Mouse (Mus musculus) left cerebral cortex, postnatal 25 days (tissue): ENCODE data around the gene Lmnb2. TPM values are rescaled to one million over a fixed set of nuclear protein-coding genes. Genes with fewer than 3 reads are reported as not detected.

Experiments
- DNase-seq, 2 experiments: peaks; one replicate each; pipeline ENCODE4 v3.0.0; 2022; ENCODE audit warnings: low spot score in 2 of 2, mixed read lengths in 1 of 2
- intact Hi-C: fragments of 180-260 bp; cut with DNase I; formaldehyde crosslinking; loops from one replicate; pipeline ENCODE4 v1.15.1; 2025
- total RNA-seq, 2 experiments: library from RNA; stranded (reverse); gene quantifications; 2 replicates each; pipeline ENCODE4 v1.2.3; 2021

The Lmnb2 gene
- total RNA-seq, 2 experiments from 2014 or later = 15.1 to 18.9 TPM

DNA sequence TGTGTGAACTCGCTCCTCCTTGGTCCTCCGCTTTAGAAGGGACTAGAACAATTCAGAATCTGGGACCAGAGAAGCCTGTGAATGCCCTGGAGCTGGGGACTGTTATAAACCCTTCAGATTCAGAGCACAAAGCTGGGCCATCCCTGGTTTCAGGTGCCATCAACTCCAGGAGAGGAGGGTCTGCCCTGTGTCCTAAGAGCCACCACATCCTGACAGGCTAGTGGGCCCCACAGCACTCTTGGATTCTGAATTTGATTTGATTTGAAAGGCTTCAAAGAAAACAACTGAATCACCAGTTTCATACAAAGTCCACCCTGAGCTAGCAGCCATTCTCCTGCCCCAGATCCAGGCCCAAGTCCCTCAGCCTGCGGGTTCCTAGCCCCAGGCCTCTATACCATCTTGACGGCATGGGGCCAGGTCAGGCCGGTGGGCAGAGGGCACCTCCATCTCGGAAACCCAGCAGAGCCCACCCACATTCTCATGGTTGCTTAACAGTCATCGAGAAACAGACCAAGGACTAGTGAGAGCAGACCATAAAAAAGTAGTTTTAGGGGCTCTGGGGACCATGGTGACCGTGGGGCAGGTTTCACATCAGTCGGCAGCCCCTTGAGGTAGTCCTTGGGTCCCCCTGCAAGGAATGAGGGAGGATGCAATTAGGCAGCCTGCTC is 15.6 kb downstream of the Lmnb2 start:
- no peak for DNase-seq
- intact Hi-C loops = no loop called here

DNA sequence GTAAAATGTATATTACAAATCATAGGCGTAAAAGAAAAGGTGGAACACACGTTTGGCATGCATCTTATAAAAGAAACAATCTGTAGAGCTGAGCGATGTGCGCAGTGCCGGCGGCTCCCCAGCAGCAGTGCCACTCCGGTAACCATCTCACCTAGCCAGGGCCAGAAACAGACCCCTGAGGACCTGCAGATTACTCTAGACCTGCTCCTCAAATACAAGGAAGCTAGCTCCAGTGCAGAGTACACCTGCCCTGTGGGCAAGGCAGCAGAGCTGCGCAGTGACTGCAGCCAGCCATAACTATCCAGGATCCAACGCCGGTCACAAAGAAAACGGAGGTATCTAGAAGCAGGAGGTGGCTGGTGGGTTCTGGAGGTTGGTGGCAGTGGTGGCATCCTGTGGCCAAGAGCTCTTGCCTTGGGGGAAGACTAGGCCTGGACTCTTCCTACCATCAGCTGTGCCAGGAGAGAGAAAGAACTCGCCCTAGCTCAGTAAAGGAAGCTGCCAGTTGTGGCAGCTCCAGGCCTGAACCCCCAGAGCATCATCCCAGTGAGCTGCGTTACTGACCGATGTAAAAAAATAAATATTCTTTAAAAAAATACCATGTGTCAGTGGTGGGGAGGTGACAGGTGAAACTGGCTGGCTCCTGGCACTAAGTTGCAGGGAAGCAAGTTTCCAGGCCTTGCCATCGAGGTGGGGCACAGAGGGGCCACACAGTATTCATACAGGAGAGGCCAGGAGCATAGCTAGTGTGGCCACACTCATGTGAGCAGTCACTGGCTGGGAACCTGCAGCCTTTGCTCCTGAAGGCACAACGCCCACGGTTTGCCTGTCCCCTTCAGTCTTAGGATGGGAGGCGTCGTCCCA is 16.4 kb downstream of the Lmnb2 start:
- no peak for DNase-seq
- intact Hi-C loops = no loop called here

DNA sequence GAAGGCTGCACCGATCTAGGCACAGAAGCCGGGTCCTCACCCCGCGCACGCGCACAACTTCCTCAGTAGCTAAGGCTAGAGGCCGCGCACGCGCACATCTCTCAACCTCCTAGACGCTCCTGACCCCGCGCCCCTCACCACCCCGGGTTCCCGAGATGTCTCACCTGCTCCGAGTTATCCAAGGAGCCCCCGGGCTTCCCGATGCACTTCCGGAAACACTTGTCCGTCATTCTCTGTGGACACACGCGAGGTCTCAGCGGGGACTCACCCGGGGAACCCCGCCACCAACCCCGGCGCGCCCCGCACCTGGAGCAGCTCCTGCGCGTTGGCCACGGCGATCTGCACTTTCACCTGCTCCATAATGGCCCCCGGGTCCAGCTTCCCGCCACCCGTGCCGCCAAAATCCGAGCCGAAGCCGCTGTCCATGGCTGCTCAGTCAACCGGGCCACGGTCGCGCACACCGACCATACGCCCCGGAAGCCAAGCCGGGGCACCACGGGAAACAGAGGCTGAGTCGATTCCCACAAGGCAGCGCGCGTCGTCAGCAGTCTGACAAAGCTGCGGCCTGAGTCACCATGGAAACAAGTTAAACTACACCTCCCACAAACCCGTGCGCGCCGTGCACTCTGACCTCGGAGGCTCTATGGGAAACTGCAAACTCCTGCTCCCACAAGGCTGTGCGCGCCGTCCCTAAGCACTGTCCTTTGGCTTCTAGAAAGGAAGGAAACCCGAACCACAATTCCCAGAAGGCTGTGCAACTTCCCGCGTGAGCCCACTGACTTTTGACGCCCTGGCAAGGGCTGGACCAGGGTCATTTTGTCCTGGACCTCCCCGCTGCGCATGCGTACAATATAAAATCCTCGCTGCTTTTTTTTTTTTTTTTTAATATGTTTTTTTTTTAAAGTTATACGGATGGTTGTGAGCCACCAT is 17.5 kb downstream of the Lmnb2 start, which contains the start of gene Timm13:
Gene Timm13 (minus strand): TSS at position 652 of the 930 bp plus-strand sequence.
- peak; percentile 99 to 100 for DNase-seq
- intact Hi-C loops = no loop called here

DNA sequence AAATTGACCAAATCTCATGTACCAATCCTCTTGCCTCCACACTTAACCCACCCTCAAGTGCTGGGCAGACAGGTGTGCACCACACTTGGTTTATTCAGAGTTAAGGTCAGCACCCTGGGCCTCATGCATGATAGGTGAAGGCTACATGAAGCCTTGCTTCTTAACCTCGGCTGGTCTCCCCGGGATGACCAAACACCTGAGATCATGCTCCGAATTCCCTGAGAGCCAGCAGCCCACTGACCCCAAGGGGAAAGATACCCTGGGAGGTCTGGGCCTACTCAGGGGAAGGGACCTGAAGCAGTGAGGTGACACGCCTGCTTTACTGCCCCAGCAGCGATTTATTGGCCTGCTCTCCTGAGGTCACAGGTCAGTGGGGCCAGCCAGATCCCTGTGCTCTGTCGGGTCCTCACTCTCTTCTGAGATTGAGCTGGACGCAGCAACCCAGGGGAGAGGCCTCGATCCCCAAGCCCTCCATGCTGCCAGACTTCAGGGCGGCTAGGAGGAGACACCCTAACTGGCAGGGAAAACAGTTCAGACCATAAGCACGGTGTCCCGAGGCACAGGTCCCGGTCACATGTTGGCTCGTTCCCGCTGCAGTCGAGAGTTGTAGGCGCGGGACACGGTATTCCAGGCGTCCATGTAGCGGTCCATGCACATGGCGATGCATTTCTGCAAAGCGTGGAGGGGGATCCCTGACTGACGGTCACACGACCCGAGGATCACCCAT is 18.3 kb downstream of the Lmnb2 start:
- intact Hi-C loops = no loop called here
- DNase-seq = no peak

DNA sequence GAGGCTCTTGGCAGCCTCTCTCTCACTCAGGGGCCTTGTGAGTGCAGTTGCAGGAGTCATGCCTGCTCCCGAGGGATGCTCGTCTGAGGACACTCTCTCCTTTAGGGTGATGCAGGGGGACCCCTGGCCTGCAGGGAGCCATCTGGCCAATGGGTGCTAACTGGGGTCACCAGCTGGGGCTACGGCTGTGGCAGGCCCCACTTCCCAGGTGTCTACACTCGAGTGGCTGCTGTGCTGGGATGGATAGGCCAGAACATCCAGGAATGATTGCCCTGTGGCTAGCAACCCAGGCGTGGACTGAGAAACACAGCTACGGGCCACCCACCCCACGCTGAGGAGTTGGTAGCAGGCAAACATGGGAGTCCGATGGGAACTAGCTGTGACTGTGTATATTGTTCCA is 19.0 kb downstream of the Lmnb2 start:
- intact Hi-C loops = no loop called here

DNA sequence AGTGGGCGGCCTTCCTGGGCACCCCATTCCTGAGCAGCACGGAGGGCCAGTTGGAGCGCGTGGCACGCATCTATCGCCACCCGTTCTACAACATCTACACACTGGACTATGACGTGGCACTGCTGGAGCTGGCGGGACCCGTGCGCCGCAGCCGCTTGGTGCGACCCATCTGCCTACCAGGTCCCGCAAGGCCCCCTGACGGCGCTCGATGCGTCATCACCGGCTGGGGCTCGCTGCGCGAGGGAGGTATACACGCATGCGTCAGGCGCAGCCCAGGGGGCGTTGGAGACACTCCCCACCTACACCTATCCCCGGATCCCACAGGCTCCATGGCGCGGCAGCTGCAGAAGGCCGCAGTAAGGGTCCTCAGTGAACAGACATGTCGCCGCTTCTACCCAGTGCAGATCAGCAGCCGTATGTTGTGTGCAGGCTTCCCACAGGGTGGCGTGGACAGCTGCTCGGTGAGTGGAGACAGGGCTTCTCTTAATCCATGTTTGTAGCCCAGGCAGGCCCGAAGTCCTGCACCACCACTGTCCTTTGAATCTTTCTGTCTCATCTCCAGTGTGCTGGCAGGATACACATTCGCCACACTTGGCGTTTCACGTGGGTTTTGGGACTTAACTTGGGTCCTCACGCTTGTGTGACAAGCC is 20.1 kb downstream of the Lmnb2 start:
- DNase-seq = peak; percentile 73 to 81
- intact Hi-C loops = no loop called here

More for the DNA sequence above, 19.0 kb downstream of the Lmnb2 start:
- no peak for DNase-seq

DNA sequence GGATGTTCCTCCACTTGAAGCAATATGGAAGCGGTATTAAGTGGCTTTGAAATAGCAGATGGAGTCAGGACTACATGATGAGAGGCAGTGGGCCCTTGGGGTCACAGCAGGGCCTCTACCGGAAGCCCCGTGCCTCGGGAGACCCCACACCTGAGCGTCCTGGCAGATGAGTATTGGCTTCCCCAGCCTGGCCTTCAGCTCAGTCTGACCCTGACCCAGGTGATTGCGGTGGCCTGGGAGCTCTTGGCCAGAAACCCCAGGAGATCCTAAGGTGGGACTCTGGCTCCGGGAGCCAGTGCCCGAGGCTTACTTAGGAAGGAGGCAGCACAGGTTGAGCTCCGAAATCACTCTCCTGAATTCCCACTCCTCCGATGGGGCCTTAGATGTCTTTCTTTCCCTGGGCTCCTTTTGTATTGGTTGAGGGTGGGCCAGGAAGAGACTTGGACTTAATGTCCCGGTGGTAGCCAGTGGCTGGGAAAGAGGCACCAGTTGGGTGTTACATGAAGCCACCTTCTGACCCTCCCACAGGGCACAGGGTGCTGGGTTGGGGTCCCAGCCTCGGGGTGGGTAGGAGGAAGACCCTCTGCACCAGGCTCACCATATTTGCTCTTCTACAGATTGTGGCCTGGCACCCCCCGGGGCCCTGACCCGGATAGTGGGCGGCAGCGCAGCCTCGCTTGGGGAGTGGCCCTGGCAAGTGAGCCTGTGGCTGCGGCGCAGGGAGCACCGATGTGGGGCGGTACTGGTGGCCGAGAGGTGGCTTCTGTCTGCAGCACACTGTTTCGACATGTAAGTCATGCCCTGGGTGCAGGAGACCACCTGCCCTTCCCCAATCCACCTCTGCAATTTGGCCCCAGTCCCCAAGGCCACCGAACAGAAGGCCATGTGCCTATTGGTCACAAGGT is 21.2 kb downstream of the Lmnb2 start:
- intact Hi-C loops = no loop called here
- DNase-seq = no peak

DNA sequence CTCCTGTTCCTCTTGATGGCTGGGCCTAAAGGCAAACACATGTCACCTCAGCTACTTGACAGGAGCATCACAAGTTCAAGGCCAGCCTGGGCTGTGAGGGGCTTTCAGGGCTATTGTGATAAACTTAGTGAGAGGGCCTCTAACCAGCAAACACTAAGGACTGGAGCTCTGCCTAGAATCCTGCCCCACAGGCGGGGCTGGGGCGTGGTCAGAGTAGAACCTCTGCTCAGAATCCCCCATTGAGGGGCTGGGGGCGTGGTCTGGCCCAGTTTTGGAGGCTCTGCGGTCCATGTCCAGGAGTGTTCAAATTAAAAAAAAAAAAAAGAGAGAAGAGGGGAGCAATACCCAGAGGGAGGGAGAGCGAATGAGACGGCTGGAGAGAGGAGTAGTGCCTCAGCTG is 22.3 kb downstream of the Lmnb2 start:
- intact Hi-C loops = no loop called here
- no peak for DNase-seq

DNA sequence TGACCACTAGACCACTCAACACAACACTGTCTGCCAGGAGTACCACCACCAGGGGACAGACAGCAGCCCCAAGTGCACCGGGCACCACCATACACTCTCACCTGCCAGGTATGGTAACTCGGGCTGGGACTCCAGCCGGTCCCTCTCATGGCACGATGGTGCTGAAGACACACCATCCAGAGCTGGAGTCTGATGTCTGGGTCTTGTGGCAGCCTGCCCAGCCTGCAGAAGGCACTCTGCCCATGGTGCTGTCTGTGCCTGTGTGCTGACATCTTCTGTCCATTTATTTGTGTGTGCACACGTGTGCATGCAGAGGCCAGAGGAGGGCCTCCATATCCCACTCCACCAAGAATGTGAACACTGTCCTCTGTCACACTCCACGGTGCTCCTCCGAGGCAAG is 22.9 kb downstream of the Lmnb2 start:
- no peak for DNase-seq
- intact Hi-C loops = no loop called here

DNA sequence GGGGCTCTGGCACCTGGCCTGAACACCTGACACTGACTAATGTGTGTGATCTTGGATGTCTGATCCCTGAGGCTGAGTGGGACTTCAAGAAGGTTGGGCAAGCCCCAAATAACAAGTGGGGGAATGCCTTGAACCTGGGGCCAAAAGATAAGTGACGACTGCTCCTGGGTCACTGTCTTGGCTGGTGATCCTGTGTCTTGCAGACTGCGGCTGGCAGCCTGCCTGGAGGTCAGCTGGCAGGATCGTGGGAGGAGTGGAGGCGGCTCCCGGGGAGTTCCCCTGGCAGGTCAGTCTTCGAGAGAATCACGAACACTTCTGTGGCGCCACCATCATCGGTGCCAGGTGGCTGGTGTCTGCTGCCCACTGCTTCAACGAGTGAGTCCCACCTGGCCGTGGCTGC is 30.9 kb downstream of the Lmnb2 start:
- intact Hi-C loops = no loop called here
- DNase-seq = no peak

DNA sequence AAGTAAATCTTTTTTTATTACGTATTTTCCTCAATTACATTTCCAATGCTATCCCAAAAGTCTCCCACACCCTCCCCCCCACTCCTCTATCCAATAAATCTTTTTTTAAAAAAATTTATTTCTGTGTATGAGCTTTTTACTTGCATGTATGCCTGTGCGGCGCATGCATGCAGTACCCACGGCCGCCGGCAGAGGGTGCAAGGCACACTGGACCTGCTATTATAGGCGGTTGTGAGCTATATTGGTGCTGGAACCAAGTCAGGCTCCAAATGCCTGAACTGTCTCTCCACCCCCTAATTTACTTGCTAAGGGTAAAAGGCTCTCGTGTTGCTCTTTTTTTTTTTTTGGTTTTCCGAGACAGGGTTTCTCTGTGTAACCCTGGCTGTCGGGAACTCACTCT is 36.7 kb downstream of the Lmnb2 start:
- intact Hi-C loops = loop anchor here (2.0 kb wide), 1 partner anchor 114 kb away; no protein-coding TSS in a partner anchor
- DNase-seq = peak in 1 of 2 experiments; percentile 63

DNA sequence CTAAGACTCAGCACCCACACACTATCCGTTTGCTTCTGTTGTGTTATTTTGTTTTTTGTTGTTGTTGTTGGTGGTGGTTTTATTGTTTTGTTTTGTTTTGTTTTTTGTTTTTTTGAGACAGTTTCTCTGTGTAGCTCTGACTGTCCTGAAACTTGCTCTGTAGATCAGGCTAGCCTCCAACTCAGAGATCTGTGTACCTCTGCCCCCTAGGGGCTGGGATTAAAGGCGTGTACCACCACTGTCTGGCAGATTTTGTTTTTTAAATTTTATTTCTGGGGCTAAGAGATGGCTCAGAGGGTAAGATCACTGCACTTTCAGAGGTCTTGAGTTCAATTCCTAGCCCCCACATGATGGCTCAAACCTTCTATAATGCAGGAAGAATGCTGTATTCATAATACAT is 37.1 kb downstream of the Lmnb2 start:
- no peak for DNase-seq
- intact Hi-C loops = loop anchor here (1.0 to 2.0 kb wide), 2 partner anchors 59 to 114 kb away; no protein-coding TSS in a partner anchor

DNA sequence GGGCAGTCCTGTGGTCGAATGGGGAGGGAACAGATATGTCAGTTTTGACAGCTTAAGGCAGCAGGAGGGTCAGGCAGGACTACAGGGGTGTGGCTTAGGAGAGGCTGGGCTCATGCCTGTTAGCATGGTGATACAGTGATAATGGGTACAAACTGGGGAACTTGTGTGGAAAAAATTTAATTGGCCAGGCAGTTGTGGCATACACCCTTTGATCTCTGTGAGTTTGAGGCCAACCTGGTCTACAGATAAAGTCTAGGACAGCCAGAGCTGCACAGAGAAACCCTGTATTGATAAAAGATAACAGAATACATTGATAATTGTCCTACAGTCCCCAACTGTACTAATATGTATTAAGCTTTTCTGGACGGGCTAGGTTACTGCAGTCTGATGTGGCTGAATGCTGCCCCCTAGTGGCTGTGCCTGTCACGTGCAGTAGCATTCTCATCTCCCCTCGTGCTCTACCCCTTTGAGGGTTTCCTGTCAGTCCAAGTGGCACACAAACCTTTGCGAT is 37.9 kb downstream of the Lmnb2 start:
- intact Hi-C loops = loop anchor here (1.0 to 2.0 kb wide), 2 partner anchors 58 to 115 kb away; no protein-coding TSS in a partner anchor
- peak; percentile 45 to 49 for DNase-seq

DNA sequence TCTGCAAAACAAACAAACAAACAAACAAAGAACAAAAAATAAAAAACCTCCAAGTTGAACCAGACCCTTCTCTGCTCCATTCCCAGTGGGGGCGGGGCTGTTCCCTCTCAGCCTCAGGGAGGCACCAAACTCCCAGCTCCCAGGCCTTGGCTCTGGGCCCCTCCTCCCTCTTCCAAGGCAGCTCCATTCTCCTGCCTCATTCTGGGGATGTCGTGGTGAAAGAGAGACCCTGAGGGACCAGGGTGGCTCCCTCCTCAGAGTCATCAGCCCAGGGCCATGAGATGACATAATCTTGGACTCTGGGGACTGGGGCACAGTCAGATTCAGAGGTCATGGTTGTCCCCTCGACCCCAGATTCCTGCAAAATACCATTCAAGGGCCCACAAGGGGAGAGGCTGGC is 41.5 kb downstream of the Lmnb2 start:
- DNase-seq = no peak
- intact Hi-C loops = loop anchor here (2.0 kb wide), 1 partner anchor 130 kb away; no protein-coding TSS in a partner anchor

DNA sequence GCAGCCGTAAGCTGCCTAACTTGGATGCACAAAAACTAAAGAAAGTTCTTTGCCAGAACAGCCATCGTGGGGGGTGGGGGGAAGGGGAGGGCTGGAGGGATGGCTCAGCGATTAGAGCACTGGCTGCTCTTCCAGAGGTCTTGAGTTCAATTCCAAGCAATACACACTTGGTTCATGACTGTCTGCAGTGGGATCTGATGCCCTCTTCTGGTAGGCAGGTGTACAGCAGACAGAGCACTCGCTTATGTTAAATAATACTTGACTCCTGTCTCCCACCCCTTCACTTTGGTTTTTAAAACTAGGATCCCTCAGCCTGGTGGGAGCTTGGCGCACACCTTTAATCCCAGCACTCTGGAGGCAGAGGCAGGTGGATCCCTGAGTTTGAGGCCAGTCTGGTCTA is 42.0 kb downstream of the Lmnb2 start:
- intact Hi-C loops = loop anchor here (2.0 kb wide), 1 partner anchor 129 kb away; no protein-coding TSS in a partner anchor
- peak in 1 of 2 experiments; percentile 53 for DNase-seq

DNA sequence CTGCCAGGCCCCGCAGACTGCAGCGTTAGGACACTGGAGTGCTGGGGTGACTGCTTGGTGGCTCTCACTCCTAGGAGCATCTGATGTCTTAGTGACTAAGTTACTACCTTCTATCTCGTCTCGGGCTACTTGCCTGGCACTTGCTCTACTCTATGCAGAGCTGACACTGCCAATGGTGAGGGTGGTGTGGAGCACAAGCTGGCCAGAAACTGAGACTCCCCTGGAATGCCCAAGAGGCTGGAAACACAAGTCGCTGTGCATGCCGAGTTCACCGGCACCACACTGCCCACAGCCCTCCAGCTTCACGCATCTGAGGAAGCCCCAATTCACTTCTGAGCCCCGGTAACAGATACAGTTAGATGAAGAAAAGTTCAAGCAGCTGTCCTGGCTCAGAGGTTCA is 44.0 kb downstream of the Lmnb2 start:
- intact Hi-C loops = loop anchor here (2.0 kb wide), 2 partner anchors 17 to 51 kb away; no protein-coding TSS in a partner anchor
- no peak for DNase-seq

DNA sequence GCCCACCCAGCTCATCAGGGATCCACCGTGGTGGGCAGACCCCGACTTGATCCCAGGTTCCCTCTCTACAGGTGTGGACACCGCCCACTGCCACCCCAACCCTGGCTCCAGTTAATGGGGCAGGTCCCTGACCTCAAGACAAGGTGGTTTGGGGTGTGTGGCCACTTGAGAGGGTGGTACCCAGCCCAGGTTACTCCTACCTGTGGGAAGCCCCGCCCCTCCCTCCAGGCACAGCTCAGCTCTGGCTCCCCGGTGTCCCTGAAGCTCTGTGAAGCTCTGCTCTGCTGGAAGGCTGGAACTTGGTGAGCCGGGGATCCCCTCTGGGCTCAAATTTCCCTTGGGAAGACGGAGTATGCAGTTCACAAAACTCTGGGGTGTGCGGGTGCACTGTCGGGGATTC is 46.5 kb downstream of the Lmnb2 start, which contains the start of gene Tmprss9:
Gene Tmprss9 (plus strand): TSS at position 268 of the 400 bp plus-strand sequence.
- DNase-seq = no peak
- intact Hi-C loops = no loop called here
